Mouse (Mus musculus) erythroid progenitor cell, adult 5-6 weeks (primary cell): Measurements from ENCODE around the gene Gm21885. TPM values are rescaled to one million over a fixed set of nuclear protein-coding genes. Genes with fewer than 3 reads are reported as not detected.

ENCODE experiments used
- ATAC-seq: replicated peaks from 2 replicates; pipeline ENCODE4 v1.8.0; 2016; ENCODE audit warnings: moderate number of reproducible peaks, mild to moderate bottlenecking, moderate TSS enrichment, inconsistent platforms; ENCODE audit not compliant: poor library complexity, low FRiP score, severe bottlenecking
- total RNA-seq, 2 experiments: library from RNA; stranded (forward) in 1 of 2; stranded (reverse) in 1 of 2; fragments of 150-400 nt in 1 of 2; fragments of 186-747, 209-891 nt in 1 of 2; gene quantifications; 2 replicates each; pipeline versions ENCODE4 v1.2.3 to v1.2.4; 2015 to 2017; ENCODE audit warnings: low replicate concordance in 2 of 2

Gm21885 gene
- total RNA-seq (2015; ENCODE audit: low replicate concordance) (not detected in 2 replicates), total RNA-seq (2017; ENCODE audit: low replicate concordance) (not detected in 2 replicates)

DNA sequence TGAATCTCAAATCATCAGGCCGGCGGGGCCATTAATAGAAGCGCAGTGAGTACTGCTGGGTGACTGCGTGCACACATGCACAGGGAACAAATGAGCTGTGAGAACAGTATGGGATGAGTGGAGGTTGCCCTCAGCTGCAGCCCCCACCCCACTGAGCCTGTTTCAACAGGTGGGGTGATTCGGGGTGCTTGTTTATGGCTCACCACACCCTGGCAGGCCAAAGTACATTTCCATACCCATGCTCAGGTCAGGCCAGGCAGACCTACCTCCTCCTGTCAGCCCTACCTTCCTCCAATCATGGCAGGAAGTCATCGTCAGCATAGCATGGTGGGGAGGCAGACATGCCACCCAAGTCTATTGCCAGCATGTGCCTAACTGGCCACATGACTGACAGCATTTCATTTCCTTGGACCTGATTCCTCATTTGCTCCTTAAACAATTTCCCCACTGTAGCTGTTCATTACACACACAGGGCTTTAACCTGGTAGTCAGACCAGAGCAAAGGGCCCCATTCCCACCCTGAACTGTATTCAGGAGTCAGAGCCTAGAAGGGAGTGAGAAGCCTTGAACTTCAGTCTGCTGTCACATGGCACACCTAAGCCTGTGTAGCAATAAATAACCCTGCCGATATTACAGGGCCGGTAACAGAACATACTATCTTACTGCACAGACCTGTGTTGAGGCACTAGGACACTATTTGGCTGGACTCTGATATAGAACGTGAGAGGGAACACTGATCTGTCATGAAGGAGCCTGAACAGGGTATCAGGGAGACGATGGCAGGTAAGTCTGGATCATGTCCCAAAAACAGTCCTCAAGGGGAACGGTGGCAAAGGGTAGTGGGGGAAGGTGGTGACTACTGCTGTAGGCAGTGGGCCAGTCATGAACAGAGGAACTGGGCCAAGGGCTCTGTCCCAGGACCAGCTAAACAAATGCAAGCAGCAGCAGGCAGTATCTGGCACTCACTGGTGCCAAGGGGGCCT, at the start of gene Gm21885:
Gene Gm21885 (plus strand): TSS at position 675 of the 983 bp plus-strand sequence.
- ATAC-seq = no peak

DNA sequence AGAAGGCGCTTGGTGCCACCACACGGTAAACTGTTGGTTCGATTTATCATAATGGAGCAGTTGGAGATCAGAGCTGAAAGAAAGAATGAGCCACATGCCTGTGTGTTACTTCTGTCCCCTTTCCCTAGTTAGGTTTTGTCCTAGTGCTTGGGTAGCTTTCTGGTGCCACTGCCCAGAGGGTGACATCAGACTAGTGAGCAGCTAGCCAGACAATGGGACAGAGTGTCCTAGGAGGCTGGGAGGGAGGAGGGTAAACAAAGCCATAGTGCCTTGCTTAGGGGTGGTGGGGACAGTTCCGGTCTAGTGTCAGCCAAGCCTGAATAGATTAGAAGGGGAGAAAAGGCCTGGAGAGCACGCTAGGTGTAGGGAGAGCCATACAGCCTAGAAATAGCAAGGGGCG, 48.3 kb upstream of the Gm21885 start:
- no peak for ATAC-seq

DNA sequence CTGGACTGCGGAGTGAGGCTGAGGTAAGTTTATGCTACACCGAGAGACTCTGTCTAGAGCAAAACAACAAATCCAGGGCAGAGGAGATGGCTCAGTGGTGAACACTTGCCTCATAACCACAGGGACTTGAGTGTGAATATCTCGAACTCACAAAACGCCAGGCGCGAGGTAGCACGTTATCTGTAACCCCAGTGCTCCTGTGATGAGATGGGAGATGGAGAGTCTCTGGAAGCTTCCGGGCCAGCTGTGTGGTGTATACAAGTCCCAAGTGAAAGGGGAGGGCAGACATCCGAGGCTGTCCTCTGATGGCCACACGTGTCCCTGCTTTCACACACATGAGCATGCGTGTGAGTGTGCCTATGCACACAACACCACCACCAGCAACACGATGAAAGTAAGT, 47.3 kb upstream of the Gm21885 start:
- no peak for ATAC-seq

DNA sequence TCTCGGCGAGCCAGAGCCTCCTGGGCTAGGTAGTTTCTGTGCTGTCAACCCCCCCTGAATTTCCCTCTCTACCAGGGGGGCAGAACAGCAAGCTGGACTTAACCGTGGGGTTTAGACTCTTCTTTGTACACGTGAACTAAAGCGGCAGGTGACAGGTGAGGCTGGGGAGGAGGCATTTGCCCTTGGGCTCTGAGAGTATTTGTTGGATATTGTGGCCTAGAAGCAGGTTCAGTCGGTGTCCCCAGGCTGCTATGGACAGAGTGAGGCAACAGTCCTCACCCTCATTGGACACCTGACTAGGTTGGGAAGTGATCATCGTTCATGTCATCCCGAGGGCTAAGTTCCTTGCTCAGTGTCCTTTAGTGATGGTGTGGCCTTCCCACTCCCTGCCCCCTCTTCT, 46.8 kb upstream of the Gm21885 start:
- ATAC-seq = no peak

DNA sequence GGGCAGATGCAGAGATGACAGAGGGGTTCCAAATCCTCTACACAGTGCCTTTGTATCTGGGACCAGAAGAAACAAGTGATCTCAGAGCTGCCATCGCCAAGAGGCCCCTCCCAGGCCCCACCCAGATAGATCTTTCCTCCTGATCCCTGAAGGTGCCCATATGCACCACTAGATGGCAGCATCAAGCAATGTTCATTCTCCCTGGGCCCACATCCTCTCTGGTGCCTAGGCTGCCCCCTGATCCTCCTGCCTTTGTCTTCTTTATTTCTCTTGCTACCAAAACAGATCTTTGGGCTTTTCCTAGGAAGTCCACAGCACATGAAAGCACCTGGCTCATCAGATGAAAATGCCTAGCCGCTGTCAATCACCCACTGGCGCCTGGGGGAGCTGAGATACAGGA, 45.6 kb upstream of the Gm21885 start:
- ATAC-seq = peak; percentile 89

DNA sequence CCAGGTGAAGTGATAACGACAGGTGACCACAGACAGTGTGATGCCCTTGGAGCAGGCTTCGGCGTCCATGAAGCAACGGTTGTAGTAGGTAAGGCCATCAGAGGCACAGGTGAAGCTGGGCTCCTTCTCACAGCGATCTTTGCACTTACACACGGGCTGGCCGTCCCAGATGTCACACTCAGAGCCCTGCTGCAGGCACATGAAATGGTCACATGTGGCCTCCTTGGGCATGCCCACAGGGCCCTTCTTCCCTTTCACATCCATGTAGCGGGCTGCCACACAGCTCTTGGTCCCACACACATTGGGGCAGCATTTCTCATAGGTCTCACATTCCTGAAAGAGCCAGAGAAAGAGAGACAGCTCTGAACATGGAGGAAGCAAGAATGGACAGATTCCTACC, 42.9 kb upstream of the Gm21885 start:
- ATAC-seq = no peak

DNA sequence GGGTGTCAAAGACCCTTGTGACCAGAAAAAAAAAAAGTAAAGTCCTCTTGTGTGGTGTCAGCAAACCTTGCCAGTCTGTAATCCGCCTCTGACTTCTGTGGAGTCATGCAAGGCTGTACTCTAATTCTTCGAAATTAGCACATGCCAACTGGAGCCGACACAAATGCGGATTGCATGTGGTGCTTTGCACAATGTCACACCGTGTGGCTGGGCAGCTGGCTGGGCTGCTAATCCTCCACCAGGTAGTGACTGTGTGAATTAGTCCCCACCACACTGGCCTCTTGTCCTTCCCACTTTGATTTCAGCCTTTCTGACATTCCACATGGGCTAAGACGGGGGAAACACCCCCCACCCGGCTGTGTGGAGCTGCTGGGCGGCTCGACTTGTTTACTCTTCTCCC, 42.0 kb upstream of the Gm21885 start:
- ATAC-seq = no peak

DNA sequence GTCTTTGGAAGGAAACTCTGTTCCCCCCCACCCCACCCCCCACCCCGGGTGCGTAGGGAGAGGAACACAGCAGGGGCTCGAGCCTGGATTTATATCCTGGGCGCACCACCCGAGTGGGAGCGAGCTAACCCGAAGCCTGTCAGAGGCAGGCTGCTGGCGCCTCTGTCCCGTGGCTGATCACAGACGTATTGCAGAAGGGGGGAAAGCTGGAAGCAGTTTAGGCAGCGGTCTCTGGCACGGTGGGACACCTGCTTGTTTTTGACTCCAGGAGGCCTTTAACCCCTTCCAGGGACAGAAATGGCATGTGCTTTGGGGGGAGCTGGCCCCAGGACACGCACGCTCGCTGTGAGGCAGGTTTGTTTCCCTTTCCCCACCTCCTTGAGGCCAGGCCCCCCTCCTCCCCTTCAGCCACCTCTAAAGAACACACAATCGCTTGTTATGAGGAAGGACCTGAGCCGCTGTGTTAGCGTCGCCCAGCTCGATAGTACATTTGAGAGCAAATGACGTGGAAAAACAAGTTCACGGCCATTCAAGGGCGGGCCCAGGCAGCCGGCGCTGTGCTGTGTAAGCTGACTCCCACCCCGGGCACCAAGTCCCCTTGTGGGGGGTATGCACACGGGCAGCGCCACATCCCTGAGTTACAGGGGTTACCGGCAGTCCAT, 38.8 kb upstream of the Gm21885 start:
- no peak for ATAC-seq

DNA sequence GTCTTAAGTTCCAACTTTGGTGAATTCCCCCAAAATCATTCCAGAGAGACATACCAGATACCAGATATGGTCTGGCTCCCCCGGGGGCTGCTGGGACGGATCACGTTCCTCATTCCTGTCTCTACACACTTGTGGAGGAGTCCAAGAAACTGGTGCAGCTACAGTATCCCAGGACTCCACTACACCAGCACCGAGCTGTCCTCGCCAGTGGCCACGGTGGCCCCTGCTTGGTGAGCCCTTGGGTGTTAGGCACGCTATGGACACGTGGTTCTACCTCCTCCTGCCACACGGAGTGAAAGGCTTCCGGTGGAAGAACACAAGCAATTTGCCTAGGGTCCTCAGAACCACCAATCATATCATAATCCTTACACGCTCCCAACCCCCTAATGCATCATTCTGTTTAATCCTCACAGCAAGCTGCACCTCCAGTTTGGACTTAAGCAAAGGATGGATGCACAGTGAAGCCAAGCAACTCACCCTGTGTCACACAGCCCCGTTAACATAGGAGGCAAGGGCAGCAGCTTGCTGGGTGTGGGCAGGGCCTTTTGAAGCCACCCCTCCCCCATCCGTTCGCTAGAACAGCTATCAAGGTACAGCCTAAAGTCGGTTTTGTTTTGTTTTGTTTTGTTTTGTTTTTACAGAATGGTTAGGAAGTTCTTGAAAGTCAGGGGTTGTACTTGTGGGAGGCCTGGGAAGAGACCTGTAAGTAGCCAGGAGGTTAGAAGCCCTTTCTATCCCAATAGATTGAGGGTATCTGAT, 38.1 kb upstream of the Gm21885 start:
- no peak for ATAC-seq

DNA sequence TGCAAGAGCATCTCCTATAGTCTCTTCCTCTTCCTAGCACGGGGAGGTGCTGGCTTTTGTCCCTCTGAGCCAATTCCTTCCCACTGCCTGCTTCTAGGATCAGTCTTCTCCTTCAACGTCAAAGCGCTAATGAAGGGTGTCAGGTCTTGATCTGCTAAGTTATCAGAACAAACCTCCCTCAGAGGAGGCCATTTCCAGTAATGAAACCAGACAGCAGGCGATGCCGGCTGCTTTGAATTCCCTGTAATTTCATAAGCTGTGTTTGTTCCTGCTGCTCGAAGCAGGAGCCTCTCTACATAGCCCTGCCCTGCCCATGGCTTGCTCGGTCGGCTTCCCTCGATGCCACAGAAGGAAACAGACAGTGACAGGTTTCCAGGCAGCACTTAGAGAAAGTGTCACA, 37.3 kb upstream of the Gm21885 start:
- no peak for ATAC-seq

DNA sequence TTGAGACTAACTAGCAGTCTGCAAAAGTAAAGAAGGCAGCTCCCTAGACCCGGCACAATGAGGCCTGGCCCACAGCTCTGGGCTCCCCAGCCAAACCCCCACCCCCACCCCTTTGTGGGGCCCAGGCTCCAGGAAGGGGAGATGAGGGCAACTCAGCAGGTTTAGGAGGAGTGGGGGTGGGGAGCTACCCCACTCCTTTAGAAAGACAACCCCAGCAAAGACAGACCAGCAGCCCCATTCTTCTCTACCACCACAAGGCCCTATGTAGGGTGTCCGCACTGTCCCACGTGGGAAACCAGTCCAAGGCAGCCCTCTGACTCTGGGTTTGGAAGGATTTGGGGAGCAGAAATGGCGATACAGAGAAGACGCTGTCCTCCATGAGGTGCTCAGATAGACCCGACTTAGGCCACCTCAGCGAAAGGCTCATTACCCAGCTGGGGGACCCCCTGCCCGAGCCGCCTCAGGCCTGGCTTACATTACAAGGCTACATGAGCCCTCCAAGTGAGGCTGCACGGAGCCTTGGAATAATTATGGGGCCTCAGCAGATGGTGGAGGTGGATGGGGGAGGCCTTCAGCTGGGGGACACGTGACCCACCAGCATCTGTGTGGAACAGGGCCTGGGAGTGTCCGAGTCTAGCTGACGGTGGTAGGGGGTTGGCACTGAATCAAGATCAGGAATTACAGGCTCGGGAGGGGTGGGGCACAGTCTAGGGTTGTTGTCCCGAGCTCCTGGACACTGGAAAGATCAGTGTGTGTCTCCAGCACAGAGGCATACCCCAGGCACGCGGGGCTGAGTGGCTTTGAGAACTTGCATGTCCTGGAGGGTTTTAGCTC, 35.5 kb upstream of the Gm21885 start, which contains the start of gene Wfikkn2:
Gene Wfikkn2 (minus strand): TSS at position 51 of the 834 bp plus-strand sequence.
- ATAC-seq = no peak

DNA sequence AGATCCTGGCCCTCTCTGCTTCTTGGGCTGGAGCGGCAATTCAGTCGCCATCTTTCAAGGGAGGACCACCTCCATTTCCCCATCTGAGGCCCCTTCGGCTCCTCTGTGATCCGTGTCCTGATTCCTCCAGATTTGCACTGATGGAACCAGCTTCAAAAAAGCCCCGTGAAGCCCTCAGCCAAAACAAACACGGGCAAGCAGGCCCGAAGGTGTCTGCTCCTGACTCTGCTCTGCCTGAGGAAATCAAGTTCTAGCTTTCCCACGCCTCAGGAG, 34.9 kb upstream of the Gm21885 start:
- no peak for ATAC-seq

DNA sequence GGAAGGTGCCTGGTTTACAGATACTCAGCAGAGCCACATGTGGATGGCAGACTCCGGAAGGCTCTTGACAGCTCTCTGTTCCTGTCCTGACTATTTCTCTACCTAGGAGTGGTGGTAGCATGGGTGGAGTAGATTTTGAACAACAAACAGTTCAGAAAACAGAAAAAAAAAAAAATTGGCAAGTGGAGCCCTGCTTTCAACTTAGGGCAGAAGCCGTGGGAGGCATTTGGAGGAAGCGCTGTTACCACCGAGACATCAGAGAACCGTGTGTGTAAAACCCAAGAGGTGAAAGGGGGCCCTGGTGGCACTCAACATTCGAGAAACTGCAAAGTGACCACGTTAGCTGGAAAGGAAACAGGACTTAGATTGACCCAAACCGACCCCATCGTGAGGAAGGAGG, 28.5 kb upstream of the Gm21885 start:
- ATAC-seq = no peak

DNA sequence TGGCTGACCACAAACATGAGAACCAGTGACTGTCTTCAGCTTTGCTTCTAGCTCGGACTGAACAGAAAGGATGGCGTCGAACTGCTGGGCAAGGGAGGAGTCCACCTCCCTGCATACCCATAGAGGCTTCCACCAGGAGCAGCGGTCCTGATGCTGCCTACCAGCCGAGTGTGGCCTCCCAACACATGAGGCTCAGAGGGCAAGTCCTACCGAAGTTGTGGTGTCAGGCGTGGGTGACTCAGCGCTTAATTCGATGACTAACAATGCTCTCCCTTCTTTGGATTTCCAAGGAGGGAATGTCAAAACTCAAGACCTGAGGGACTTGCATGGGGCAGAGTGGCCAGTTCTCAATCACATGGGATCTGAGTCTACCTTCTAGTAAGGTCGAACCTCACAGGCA, 28.0 kb upstream of the Gm21885 start:
- ATAC-seq = 0 out of 2 replicates have a peak, but pooled peaks have one; percentile 40

DNA sequence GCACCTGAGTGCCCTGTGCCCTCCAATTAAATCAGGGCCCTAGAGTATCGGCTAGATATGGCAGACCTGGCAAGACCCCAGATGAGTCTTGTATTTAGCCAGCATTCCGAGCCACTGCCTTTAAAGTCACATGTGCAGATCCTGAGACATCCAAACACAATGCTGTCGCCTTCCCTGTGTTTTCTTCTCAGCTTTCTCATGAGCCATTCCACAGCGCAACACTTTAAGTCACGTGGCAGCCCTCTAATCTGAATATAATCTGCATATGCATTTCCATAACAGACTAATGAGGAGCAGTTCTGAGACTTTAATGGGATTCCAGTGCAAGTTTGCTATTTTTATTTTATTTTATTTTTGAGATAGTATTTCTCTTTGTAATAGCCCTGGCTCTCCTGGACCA, 25.9 kb upstream of the Gm21885 start:
- ATAC-seq = no peak

DNA sequence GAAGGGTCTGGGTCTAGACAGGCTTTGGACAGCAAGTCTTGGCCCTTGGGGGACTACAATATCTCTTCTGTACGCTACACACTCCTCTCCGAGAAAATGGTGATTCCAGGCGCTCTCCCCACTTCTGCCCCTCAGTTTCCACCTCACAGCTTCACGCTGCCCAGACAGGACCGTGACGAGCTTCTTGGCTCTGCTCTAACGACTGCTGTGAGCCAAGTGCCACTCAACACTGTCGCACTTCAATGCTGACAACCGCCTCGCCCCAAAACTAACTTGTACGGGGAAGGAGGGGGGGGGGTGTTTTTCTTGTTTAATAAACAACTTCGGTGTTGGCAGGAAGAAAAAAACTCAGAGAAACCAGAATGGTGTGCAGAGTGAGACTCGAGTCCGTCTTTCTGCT, 23.7 kb upstream of the Gm21885 start:
- no peak for ATAC-seq

DNA sequence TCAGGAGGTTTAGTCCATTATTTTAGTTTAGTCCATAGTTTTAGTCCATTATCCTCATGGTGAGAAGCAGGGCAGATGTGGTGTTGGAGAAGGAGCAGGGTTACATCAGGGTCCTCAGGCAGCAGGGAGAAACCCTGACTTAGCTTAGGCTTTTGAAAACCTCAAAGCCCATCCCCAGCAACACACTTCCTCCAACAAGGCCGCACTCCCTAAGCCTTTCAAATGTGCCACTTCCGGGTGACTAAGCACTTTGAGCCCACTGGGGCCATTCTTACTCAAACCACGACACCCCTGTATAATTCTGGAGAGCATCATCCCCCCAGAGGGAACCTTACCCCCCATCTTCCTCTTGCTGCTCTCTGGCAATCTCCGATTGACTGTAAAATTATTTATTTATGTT, 21.9 kb upstream of the Gm21885 start:
- no peak for ATAC-seq

DNA sequence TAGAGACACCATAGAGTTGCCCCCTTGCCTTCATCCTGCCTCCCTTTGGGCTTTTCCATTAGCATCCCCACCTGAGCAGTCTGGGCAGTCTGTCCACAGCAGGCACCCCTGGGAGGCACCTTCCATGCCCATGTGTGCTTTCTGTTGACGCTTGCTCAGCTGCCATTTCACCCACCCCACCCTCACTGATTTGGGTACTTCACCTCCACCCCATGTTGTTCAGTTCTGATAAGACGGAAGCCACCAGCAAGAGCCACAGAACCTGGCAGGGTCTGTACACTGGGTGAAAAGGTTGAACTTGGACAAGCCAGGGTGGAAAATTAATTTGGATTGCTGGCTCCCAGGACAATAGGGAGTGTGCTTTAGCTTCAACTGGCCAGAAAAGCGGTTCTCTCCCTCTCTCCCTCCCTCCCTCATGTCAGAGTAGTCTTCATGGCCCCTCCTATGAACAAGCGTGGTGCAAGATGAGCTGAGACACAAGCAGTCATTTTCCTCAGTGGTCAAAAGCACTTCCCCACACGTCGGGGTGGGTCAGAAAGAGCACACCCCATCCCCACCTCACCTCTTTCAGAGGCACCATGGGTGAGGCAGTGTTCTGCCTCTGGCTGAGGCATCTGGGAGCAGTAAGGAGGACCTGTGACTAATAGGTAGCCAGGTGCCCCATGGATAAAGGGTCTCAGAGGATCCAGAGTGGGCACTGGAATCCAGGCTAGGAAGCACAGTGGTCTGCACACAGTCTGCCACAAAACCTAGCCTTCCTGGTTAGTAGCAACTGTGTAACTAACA, 19.9 kb upstream of the Gm21885 start:
- peak; percentile 87 for ATAC-seq
